Mouse (Mus musculus) kidney, postnatal 25 days (tissue): ENCODE results near the gene Stard10.

Experiments used
- DNase-seq, 2 experiments: peaks; one replicate each; pipeline ENCODE4 v3.0.0; 2021; ENCODE audit warnings: mixed read lengths in 2 of 2

Stard10 gene

DNA sequence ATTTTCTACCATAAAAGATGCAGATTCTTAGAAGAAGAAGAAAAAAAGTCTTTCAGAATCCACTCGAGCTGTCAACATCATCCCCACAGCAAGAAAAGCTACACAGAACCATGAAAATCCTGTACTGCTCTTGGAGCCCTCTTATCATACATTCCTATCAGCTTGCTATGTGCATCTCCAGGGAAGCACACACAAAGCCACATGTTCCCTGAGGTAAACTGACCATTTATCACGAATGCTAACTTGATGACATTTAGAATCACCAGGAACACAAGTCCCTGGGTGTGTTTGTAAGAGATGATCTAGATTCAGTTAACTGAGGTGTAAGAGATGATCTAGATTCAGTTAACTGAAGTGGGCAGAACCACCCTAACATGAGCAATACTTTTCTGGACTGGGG, 10.0 kb upstream of the Stard10 start:
- DNase-seq: no peak

DNA sequence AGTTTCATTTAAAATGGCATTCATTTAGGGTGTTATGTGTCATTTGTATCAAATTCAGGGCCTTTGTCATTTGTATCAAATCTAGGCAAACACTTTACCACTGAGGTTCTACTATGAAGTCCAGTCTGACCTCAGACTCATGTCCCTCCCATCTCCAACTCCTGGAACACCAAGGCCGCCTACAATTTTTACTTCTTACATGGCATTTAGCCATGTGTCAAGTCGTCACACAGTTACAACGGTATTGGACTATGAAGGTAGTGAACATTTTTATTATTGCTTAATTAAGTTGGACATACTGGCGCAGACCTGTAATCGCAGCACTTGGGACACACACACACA, 6.9 kb upstream of the Stard10 start:
- no peak for DNase-seq

DNA sequence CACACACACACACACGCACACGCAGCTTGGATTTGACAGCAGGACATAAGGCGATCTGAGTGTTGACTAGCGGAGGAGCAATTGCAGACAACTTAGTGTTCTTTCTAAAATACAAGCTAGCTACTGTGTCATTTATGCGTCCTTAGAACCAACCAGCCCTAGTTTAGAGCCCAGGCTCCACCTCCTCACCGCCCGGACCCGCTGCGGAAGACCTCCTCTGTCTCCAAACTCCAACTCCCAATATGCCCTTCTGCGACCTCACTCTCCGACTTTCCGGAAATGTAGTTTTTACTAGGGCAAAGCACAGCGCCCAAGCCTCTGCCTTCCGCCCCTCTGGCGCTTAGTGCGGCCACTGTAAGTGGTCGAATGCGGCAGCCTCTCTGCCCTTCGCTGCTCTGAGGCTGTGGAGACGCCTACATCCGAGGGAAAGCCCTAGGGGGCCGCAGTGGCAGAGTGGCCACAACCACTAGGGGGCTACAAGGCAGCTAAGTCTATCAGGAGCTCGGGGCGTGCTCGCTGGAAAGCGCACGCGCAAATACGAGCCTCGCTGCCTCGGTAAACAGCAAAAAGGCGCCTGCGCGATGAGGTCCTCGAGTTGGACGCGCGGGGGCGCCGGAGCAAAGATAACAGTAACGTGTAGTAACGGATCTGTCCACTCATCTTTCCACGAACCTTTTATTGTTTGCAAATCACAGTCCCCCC, 6.4 kb upstream of the Stard10 start:
- peak; percentile 98 to 99 for DNase-seq

DNA sequence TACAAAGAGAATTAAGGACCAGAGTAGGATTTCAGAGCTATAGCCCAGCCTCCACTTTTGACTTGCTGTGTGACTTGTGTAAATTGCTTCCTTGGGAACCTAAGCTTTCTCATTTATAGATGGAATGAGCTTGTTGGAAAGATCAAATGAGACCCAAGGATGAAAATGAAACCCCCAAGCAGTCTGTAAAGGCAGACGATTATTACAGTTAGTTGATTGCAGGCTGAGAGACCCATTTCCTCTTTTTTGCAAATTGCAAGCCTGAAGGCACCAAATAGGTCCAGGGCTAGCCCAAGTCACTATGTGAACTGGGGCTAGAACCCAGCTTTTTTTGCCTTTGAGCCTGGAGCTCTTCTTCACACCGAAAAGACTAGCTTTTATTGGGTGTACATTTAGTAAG, 5.8 kb upstream of the Stard10 start:
- no peak for DNase-seq

DNA sequence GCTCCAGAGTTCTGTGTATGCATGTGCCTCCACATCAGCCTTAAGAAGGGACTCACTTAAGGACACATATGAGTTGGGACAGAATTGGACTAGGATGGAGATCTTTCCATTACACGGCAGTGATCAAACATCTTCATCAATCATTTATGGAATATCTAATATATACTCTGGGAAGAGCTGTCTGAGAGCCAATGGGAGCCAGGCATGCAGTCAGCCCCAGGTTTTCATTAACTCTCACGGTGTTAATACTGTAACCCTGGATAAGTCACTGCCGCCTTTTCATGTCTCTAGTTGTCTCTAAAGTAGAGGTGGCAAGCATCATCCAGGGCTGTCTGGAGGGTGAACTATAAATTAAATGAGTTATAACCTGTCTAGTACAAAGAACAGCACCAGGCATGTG, 3.9 kb upstream of the Stard10 start:
- DNase-seq: no peak

DNA sequence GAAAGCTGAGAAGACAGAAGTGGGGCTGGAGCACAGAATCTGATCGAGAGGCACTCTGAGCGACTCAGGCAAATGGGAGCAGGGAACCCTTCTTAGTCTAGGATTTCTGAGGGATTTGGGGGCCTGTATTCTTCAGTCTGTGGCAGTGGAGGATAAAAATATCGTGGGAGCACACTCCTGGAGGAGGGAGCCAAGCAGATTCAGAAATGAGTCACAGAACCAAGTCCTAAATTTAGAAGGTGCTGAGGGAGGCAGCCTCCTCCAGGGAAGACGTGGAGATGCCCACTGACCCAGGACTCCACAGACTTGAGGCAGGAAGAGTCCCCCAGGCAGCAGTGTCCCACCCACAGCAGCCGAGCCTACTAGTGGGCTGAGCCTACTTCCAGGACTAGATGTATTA, 2.5 kb upstream of the Stard10 start:
- no peak for DNase-seq

DNA sequence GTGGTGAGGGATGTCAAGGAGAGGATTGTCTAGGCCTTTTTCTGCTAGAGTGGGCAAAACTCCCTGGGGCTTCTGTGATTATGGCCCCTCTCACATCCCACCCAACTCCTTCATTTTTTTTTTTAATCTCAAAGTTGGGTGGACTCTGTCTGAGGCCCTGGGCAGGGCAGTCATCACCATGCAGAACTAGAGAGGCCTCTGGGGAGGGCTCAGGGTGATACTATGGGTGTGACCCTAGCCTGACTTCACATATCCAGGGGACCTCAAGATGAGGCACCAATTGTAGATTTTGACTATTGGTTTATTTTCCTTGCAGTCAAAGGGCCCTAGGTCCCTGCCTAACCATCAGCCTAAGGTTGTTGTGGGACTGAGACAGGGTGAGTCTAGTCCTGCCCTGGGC, 1.2 kb upstream of the Stard10 start:
- DNase-seq: no peak

DNA sequence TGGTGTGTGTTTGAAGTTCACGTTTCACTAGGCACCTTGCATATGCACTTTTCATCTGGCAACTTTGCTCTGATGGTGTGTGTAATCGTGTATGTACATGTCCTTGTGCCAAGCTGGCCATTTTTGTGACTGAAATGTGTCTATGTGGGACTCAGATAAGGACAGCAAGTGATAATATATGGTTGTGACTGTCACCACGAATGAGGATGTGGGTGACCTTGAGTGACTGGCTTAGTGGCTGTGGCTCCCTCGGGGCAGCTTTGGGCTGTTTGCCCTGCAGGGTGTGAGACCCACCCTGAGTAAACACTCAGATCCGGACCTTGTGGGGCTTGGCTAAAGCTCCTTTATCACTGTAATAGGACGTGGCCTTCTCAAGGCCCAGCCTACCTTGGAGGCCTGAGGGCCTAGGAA, 290 bp upstream of the Stard10 start:
- no peak for DNase-seq

DNA sequence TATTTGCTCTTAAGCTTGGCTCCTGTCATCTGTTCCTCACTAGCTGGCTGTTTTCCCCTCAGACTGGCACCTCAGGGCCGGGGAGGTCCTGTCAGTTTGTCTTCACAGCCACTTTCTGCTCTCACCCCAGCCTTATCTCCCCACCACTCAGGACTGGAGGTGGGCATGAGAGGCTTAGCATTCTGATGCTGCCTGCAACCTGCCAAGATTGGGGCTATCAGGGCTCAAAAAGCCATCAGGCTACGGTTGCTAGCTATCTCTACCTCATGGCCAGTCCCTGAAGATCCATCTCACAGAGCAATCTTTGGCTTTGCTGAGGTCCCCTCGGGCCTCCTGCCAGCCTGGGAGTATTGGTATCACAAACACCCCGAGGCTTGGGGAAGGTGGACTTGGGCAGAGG, 2.0 kb downstream of the Stard10 start:
- no peak for DNase-seq

DNA sequence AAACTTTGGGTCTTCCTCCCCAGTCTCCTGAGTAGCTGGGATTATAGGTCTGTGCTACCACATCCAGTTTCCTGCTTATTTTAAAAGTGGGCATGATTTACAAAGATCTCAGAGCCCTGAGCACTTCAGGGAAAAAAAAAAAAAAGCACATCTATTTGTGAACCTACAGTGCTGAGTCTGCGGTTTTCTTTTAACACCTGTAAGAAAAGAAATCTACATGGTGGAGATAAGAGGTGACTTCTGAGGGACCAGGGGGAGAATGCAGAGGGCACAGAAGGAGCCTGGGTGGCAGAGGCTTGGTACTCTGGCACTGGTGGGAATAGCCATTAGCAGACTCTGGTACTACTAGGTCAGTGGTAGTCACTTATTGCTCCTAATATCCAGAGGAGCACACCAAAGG, 2.9 kb downstream of the Stard10 start:
- DNase-seq: no peak

DNA sequence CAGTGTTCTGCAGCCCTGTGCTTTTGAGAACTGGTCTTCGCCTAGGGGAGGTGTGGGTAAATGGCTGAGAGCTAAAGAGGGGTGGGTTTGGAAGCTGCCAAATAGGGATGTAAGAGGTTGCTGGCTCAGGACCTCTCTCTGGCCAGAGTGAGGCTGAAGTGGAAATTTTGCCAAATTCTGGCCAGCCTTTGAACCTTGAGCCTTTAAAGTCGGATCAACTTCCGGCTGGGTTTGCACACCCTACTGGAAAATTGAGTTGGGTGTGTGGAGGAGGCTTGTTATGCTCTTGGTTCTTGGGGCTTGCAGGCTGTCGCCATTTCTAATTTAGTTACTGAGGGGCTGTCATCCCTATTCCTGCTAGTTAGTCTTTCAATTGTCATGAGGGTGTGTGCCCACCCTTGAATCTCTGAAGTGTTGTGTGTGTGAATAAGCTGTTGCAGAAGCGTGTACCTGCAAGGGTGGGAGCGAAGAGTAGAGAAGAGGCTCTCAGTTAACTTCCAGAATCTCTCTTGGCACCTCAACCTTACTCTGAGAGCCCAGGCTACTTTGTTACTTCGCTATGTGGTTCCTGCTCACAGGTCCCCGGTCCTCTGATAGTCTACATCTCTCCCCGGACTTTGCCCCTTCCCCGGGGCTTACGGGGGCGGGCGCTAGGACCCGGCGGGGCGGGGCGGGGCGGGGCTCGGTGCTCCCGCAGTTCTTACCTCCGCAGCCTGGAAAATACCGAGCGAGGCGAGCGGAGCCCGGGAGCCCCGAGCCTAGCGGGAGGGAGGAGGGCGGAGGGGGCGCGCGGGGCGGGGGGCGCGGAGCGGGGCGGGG, 3.7 kb downstream of the Stard10 start:
- peak; percentile 78 to 90 for DNase-seq

DNA sequence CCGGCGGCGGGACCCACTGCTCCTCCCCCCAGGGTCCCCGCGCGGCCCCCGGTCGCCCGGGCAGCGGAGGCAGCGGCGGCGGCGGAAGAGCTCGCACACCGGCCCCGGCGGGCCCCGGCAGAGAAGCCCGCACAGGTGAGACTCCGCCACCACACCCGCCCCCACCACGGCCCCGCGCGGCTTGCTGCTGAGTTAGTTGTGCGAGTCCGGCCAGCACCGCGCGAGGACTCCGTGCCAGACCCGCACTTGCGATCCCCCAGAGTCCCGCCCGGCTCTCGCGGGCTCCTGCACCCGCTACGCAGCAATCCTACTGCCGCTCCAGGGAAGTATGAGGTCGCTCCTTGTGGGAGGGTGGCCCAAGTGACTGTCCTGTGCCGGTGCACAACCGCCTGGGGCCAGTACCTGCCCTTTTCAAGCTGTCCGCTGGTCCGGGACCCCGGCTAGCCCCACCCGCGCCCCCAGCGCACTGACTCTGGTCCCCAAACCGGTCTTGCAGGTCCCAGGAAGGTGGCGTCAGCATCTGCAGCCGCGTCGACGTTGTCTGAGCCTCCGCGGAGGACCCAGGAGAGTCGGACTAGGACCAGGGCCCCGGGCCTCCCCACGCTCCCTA, 4.4 kb downstream of the Stard10 start:
- peak; percentile 58 to 82 for DNase-seq

DNA sequence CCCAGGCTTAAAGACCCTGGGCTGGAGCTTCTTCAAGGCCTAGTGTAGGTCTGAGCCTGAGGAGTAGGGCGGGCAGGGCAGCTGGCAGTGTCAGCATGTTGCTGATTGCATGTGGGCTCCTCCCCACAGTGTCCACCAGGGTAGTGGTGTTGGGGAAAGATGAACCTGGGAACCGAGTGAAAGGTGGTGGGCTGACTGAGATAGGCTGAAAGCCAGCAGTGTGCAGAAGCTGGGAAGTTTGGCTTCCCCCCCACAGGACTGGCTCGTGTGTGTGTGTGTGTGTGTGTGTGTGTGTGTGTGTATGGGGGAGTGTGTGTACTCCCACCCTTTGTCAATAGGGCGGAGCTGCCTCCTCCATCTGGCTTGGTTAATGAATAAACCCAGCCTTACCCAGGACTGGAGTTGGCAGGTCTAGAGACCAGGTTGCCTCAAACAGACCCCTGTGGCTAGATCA, 6.3 kb downstream of the Stard10 start:
- DNase-seq: peak; percentile 62 to 86

DNA sequence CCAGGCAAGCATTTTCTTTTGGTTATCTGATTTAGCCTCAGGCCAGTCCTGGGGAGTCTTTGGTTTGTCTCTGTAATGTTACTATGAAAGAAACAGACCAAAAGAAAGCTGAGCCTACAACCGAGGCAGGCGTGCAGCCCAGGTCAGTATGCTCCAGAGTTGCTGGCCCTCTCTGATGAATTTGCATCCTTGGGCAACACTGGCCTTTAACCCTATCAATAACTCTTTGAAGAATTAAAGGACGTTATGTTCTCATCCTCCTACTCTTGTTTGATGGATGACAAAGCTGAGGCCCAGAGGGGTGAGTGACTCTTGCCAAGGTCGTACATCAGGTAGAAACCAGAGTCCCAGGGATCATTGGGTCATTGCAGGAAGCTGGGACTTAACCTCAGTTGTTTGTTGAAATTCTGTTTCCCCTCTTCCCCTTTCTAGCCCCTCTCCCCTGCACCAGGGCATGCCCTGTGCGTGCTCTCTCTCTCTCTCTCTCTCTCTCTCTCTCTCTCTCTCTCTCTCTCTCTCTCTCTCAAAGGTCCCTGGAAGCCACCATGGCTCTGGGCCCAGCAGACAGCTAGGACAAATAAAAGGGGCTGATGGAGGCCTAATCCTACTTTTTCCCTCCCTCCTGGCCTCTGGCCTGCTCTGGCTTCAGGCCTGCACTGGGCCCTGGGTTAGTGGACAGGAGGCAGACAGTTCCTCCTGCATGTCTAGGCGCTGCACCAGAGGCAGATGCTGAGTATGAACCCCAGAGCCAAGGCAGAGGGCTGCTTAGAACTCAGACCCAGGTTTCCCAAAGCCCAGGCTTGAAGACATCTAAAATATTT, 7.5 kb downstream of the Stard10 start:
- DNase-seq: peak in 1 of 2 experiments; percentile 21

DNA sequence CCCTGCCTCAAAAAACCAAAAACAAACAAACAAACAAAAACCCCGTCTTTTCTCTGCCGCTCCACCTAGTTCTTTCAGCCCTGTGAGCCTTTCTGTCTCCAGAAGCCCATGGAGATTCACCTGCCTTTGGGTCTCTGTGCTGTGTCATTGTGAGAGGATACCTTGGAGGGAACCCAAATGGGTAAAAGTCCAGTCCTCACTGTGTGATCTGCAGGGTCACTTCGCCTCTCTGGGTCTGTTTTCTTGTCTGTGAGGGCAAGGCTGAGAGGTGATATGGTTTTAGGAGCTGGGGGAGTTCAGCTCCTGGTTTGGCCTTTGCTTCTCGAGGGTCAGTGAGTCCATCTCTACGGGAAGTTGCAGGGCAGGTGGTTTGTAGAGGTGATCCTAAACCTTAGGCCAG, 9.1 kb downstream of the Stard10 start:
- peak; percentile 54 to 71 for DNase-seq

DNA sequence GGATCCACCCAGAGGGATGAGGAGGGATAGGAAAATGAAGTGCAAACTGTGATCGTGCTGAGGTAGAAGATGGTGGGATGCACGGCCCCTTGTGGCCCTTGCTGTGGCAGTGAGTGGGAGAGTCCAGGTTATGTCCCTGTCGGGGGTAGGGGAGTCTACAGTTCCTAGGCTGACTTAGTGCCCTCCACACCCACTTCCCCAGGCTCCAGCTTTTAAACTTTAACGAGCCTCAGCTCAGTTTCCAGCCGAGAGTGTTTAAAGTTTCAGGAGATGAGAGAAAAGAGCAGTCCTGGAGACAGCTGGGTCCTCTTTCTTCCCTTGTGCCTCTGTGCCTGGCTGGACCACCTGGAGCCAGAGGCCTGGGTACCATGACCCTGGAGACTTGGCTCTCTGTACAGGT, 10.4 kb downstream of the Stard10 start:
- DNase-seq: peak; percentile 34 to 57

DNA sequence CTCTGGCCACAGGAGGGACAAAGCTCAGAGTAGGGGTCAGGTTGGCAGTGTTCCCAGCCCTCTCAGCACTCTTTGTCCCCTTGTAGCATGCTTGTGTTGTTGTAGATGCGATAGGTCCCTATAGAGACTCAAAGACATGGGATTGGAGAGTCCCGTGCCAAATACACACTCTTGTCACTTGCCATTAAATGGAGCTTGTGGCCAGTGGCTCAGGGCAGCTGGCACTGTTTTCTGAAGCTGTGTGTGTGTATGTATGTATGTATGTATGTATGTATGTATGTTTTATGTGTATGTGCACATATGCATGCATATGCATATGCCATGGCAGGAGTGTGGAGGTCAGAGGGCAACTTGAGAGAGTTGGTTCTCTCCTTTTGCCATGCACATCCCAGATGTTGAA, 10.9 kb downstream of the Stard10 start:
- no peak for DNase-seq

DNA sequence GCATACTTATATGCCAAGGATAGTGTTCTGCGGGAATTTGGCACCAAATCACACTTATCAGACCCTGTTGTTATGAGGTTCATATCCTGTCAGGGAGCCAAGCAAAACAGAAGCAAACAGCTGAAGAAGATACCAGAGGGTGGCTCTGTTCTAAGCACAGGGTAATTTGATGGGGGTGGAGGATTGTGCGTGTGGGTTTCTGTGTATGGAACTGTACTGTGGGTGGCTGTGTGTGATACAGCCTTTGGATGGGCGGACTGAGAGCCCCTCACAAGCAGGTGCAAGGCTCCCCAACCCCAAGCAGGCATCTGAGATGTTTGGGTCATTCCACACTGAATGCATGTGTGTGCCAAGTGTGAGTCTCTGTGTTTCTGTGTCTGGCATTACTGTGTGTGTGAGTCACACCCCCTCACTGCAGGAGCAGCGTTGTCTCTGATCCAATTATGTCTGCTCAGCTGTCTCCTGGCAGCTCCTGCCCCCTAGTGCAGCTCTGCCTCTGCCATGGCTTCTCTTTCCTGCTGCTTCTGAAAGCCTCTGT, 11.8 kb downstream of the Stard10 start:
- no peak for DNase-seq

DNA sequence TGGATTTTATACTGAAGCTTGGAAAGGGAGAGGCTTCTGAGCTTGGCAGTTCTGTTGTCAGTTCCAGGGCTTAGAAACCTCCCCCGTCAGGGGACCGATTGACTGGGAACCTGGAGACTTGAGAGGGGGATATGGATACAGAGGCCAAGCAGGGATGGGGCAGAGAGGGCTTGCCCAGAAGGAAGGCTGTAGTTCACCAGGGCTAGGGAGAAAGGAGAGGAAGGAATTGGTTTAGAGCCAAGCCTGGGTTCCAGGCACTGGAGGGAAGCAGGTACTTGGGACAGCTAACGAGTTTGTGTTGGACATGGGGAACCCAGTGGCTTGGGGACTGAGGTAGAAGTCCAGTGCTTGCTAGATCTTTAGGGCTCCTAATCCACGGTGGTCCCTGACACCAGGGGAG, 12.7 kb downstream of the Stard10 start:
- DNase-seq: no peak

DNA sequence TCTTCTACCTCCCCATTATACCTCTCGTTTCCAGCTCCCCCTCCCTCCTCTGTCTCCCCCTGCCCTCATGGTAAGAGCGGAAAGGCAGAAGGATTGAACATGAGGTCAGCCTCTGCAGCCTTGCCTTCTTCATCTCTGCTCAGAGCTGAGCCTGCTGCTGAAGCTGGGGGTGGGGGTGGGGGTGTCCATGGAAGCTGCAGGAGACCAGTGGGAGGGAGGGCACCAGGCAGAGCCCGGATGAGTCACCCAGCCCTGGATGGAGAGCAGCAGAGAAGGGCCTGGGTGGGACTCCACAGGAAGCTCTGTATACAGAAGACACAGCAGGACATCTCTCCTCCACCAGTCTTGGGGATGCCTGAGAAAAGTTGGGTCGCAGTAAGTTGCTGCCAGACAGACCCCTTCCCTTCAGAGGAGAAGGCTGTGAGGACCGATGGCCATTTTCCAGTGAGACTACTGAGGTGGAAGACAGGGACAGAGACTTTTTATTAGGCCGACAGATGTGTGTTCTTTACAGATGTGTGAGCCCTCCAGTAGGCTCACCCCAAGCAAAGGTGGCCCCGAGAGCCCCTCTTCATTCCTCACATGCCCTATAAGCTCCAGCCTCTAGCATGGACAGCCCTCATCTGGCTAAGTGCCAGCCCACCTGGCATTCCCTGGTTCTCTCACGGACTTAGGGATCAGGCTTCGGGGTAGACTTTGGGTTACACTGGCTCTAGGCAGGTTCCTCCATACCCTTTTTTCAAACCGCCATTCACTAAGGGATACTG, 13.4 kb downstream of the Stard10 start:
- DNase-seq: no peak

DNA sequence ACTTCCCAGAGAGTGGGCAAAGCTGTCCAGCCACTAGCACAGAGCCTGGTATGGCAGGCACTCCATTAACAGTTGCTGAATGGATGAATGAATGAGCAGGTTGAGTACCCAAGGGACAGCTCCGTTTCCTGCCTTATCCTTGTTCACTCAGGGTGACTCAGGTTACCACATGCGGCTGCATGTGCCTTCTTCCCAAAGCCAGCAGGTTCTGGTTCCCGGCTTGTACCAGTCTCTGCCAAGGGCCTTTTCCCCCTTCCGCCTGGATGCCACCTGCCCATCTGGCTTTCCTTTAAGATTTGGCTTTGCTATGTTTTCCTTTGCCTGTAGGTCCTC, 13.9 kb downstream of the Stard10 start:
- DNase-seq: no peak
